Mouse (Mus musculus) liver, postnatal 0 days (tissue): ENCODE data around the gene Mrps36.

ENCODE experiments used
- CTCF ChIP-seq: sonication (generic); IDR thresholded peaks from 2 replicates; pipeline ENCODE4 v1.5.1; 2016; ENCODE audit warnings: antibody characterized with exemption, low read depth
- EP300 ChIP-seq: IDR thresholded peaks from 2 replicates; pipeline ENCODE4 v1.6.1; 2016; ENCODE audit warnings: antibody characterized with exemption, low read depth, mild to moderate bottlenecking

DNA sequence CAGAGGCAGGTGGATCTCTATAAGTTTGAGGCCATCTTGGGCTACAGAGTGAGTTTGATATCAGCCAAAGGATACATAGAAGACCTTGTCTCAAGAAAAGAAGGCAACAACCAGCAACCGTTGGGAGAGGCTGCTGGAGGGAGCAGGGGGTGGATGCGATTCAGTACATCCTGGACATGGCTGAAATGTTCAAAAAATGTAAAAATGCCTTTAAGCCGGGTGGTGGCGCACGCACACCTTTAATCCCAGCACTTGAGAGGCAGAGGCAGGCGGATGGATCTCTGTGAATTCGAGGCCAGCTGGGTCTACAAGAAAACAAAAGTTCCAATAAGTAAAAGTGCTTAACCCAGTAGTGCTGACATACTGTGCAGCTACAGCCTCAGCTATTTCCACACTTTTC is 56.9 kb downstream of the Mrps36 start:
- TF ChIP-seq CTCF, result peak; percentile 30; the same call in 1 of the 2 replicates
- TF ChIP-seq EP300, result no peak
